Mouse (Mus musculus) cortical plate, adult 2 months (tissue): ENCODE data around the gene Syt6.

Experiments used
- CTCF ChIP-seq: fragments of 200-500 bp; IDR thresholded peaks from 2 replicates; pipeline ENCODE4 v1.5.1; 2011; ENCODE audit warnings: mild to moderate bottlenecking, control low read depth, low read length; ENCODE audit not compliant: insufficient read depth; ENCODE audit errors: extremely low read depth
- POLR2A ChIP-seq: fragments of 200-500 bp; IDR thresholded peaks from 2 replicates; pipeline ENCODE4 v1.6.1; 2011; ENCODE audit warnings: mild to moderate bottlenecking, low read length, control low read depth; ENCODE audit not compliant: insufficient read depth; ENCODE audit errors: extremely low read depth

- TF ChIP-seq POLR2A (no peak), CTCF (no peak)
Measured at GRCm38 (mm10) chr3:103592636-103593035, 17.6 kb downstream of the Syt6 start.
